Mouse (Mus musculus): ENCODE measurements around the gene Gm48552.
A peak's percentile ranks its signal among the peaks of the same experiment; 100 is the strongest.

The Gm48552 gene

DNA sequence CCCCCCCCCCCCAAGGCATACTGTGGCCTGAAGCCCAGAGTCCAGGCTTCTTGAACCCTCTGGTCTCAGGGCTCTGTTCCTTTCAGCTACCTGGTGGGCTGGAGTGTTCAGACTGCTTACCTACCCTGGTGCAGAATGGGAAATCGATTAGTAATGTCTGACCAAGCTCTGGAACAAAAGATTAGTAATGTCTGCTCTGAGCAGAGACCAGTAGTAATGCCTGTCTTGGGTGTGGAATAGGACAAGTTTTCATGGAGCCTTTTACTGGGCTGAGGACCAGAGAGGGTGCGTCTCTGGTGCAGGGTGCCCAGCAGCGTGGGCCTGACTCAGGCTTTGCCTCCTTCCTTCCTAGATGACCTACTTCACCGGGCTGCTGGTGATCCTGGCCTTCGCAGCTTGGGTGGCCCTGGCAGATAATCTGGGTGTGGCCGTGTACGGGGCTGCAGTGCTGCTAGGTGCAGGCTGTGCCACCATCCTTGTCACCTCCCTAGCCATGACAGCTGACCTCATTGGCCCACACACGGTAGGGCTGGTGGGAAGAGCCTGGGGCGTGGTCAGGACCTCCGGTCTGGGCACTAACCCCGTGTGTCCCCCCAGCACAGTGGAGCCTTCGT is 26.4 kb upstream of the Gm48552 start:
- no peak for DNase-seq (ENCODE audit: inconsistent ontology term)

DNA sequence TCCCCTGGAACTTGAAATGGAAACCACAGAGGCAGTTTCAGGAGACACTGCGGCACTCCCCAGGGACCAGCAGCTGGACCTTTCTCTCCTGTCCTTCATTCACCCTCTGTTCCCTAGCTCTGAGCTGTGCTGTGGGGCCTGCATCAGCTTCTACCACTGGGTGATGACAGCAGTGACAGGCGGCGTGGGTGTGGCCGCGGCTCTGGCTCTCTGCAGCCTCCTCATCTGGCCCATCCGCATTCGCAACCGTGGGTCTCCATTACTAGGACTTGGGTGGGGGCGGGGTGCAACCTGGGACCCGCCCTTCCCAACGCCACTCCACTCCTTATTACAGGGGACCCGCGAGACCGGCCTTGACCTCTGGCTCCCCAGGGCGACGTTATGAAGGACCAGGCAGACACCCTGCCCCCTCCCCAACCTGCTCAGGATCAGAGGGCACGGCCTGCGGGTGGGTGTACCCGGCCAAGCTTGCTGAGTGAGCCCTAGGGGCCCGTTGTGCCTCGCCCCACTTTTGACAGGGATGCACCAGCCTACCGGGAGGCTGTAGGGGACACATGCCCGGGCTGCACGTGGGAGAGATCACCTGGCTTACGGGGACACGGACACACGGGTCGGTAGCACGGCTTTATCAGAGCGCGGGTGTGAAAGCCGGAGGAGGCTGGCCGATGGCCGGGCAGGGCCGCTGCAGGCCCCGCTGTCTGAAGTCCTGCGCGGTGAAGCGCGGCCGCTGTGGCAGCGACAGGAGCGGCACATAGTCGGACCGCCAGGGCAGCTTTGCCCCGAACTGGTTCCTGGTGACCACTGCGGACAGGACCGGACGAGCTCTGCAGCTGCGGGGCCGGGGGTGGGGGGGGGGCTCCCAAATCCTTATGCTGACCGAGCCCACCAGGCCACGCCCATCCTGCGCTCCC is 25.1 kb upstream of the Gm48552 start:
- DNase-seq (ENCODE audit: inconsistent ontology term): no peak

DNA sequence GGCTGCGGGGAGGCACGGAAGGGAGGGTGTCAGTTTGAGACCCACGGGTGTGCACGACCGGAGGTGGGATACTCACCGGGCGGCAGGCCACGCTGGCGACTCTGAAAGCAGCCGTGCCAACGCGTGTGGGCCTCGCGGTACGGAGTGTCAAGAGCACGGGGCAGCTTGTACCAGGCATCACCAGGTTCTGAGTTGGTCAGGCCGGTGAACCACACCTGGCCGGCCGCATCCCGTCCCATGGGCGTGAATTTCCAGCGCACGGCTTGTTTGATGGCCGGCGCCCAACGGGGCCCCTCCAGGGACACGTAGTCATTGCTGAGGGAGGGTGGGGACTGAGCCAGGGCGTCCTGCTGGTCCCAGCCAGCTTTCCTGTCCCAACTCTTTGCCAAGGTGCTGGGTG is 24.1 kb upstream of the Gm48552 start:
- DNase-seq (ENCODE audit: inconsistent ontology term): no peak

DNA sequence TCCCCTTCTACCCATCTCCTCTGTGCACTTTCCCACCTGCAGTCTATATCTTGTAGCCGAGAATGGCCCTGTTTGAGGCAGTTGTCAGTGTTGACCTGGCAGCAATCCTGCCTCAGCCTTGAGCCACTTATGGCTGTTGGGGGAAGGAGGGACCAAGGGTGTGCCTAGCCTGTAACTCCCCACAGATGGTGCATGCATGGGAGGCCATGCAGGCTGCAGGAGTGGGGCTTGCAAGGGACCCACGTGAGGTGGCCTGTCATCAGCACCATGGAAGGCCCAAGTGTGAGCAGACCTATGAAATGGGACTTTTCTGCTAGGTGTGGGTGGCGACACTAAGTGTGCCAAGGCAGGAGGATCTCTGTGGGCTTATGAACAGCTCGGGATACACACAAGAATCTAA is 23.7 kb upstream of the Gm48552 start:
- DNase-seq (ENCODE audit: inconsistent ontology term): no peak

DNA sequence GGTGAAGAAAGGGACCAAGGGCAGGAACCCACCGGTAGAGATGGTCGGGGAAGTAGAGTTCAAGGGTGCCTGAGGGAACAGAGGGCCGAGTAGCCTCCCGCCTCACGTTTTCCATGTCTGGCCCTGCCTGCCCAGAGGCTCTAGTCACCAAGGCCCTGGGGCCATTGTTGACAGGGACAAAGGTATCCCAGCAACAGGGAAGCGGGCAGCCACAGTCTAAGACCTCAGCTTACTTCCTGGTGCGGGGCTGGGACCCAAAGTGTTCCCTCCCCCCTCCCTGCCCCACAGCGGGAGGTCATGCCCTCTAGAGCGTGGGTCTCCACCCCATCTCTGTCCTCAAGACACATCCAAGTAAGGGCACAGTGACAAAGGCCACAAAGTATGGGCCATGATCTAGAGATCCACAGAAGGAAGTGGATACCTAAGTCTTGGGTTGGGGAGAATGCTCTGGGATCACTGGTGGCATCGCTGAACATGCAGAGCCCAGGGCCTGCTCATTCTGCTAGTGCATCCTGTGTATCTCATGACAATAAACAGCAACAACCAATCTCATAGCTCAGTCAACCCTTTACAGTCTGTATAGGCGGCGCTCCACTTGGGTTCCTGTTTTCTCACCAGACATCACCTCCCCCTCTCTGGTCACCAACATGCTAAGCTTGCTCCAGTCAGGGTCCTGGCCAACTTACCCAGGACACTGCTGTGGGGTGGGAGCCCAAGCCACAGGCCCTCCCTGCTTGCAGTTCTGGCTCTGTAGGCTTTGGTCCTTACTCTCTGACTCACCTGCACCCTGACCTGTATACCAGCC is 22.9 kb upstream of the Gm48552 start, which contains the start of gene 4930404N11Rik:
Gene 4930404N11Rik (minus strand): TSS at position 145 of the 805 bp plus-strand sequence.
- no peak for DNase-seq (ENCODE audit: inconsistent ontology term)

DNA sequence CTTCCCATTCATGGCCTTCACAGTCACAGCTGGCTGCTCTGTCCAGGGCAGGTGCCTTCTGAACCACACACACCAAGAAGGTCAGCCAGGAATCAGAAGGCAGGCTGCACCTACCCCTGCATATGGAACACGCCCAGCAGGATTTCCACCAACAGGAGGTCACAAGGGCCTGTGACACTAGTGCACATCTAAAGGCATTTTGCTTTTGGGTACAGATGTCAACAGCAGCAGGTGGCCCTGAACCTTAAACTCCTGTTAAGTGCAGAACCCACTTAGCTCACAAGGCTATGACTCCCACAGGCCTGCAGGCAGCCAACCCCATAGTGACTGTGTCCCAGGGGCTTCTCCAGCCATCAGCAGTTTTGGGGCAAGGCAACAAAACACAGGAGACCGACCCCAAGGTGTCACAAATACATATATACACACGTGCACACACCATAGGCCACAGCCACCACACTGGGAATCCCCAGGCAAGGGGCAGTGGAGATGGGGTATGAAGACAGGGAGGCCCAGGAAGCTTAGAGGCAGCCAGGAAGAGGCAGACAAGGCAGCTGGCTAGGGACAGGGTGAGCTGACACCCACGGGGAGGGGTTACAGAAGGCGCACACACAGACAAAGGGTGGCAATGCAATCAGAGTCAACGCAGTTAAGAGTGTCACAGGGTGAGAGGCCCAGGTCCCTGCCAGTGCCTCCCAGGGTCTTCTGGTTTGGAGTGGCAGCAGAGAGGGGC is 22.2 kb upstream of the Gm48552 start:
- DNase-seq (ENCODE audit: inconsistent ontology term): no peak

DNA sequence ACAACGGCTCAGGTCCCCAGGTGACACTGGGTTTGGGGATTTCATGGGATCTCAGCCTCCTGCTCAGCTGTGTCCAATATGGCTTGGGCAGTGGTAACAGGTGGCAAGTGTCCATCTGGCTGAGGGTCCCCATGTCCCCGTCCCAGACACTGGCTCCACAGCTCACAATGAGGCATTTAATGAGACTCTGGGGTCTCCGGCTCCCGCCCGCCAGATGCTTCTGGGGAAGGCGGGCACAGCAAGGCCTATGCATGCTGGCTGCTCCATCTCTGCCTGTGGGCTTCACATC is 21.7 kb upstream of the Gm48552 start:
- no peak for DNase-seq (ENCODE audit: inconsistent ontology term)

DNA sequence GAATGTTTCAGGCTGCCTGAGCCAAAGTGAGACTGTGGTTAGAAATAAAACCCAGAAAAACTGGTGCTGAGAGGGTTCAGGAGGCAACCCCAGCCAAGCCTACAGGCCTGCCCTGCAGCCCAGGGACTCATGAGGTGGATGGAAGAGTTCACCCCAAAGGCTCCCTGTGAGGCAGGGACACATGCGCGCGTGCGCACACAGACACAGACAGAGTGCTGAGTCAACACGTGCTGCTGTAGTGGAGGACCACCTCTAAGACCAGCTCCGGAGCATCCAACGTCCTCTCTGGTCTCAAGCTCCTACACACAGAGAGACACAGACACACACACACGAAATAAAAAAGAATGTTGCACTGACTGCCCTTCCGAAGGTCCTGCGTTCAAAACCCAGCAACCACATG is 13.5 kb upstream of the Gm48552 start:
- no peak for DNase-seq (ENCODE audit: inconsistent ontology term)

DNA sequence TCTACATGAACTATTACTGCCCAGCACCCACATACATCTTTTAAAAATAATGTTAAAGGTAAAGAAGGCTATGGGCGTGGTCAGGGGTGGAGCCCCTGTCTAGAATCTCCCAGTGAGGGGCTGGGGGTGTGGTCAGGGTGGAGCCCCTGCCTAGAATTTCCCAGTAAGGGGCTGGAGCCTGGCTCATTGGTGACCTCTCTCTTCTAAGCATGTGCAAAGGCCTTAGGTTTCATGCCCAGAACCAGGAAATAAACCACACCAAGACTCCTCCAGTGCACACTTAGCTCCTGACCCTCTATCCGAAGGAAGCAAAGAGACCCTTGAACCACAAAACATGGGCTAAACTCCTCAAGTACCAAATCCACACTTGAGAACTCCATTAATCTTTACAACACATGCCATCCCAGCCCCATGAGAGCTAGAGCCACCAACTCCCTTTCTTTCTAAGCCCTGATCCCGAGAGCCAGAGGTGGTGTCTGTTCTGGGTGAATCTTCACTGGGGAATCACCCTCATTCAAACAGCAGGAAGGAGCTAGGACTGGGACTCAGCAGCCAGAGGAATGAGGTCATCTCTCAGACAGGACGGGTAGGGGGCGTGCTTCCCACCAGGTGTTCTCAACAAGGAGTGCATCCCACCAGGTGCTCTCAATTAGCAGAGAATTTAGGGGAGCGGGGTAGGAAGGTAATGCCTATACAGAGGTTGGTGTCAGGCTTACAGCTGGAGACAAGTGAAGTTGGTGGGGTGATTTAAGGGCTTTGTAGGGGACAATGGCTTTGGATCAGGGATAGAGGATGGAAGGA is 12.0 kb upstream of the Gm48552 start:
- DNase-seq (ENCODE audit: inconsistent ontology term): no peak

DNA sequence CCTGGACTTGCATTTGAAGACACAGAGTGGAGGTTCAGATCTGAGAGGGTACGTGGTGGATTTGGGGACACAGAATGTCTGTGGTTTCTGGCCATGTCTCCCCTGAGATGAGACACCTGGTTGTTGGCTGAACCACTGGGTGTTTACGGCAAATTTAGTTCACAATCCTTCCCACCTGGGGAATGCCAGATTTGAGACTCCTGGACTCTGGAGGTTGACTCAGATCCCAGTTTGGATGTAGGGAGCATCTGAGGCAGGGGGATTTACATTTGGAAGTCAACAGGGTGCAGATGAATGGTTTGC is 11.5 kb upstream of the Gm48552 start:
- DNase-seq (ENCODE audit: inconsistent ontology term): no peak

DNA sequence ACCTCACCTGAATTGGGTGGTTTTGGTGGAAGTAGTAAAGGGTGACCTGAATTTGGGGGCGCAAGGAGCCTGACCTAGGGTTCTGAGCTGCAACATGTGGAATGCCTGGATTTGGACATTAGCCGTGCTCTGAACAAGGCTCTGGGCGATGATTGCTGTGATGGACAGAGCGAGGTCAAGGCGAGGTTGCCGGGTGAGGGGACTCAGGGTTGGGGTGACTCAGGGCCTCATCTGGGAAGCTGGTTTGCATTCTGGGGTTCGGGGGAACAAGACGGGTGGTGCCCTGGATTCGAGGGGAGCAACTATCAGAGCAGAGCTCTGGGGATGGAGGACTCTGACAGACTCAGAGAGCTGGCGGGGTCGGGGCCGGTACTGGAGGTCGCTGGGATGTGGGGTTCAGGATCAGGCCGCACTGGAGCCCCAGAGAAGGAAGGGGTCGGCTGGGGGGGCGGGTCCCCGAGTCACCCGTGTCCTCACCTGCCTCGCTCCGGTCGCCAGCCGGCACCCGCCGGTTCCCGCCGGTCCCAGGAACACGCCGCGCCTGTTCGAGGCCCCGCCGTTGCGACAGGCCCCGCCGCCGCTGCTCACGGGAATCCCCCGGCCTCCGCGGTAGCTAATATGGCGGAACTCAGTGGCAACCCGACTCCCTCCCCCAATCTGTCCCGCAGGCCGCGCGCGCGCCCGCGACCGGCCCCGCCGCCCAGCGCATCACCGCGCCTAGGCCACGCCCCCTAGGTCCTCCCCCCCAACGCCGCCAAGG is 10.8 kb upstream of the Gm48552 start, which contains the start of gene Fzr1:
Gene Fzr1 (minus strand): TSS at position 724 of the 760 bp plus-strand sequence.
- DNase-seq (ENCODE audit: inconsistent ontology term): no peak

DNA sequence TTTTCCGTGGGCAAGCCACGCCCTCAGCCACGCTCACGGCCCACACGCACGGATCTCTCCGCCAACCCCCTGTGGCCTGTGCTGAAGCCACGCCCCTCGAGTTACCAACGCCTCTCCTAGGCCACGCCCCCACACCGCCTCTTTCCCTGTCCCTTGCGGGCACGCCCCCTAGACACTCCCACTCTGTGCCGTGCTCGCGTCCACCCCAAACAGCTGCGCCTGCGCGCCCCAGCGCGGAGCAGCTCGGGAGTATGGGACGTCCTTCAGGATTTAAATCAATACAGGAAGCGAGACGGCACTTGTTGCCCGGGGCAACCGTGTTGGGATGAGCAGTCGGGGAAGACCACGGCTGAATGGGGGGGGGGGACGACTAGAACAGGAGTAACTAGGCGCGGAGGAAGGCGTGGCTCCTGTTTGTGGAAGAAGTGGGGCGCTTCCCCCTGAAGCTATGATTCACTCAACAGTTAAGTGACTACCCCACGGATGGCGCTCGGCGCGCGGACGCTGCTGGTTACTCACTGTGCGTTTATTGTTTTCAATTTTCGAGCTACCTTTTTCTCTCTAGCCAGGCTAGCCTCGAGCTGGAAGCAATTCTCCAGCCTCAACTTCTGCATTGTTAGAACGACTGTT is 10.1 kb upstream of the Gm48552 start:
- peak; percentile 100 for DNase-seq (ENCODE audit: inconsistent ontology term)

DNA sequence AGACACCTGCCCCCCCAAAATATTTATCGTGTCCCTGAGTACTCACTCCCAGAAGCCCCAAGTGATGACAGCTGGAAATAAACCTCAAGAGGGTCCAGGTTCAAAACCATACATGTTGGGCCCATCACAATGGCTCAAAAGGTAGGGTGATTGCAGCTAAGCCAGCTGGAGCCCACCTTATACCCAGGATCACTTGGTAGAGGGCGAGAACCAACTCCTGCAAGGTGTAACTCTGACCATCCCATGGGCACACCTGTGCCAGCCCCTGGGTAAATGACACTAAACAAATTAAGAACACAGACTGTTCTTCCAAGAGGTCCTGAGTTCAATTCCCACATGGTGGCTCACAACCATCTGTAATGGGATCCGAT is 9.6 kb upstream of the Gm48552 start:
- DNase-seq (ENCODE audit: inconsistent ontology term): no peak

DNA sequence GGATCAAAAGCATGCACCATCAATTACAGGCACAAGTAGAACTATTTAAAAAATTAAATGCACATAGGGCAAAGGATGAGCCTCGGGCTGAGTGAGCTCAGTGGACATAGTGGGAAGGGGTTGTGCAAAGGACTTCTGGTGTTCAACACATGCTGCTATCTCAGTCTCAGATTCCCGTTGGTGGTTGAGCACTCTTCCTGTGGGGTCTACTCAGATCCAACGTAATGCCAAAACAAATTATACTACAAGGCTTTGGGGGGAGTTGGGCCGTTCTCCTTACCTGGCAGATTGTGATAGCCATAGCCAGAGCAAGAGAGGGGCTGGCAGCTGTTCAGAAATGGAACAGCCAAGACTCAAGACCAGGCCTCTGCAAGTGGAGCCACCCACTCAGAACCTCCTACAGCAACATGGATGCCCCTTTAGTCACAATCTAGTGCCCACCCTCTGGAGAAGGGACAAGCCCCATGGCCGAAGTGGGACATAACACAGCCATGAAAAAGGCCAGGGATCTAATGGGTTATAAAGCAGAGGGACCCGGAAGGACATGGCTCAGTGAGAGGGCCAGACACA is 8.9 kb upstream of the Gm48552 start:
- no peak for DNase-seq (ENCODE audit: inconsistent ontology term)

DNA sequence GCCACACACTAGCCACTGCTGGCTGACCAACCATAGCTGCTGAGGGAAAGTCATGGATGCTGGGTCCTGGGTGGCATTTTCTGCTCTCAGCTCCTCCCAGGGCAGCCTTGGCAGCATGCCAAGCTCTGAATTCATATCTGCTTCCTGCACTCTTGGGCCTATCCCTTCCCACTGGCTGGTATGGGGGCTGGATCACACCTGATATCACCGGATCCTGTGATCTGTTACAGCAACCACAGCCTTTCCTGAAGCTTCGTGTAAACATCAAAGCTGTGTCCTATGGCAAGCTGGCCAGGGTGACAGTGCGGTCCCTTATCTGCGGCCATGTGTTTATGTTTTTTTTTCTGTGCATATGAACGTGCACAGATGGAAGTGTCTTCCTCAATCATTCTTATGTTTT is 6.8 kb upstream of the Gm48552 start:
- DNase-seq (ENCODE audit: inconsistent ontology term): no peak

DNA sequence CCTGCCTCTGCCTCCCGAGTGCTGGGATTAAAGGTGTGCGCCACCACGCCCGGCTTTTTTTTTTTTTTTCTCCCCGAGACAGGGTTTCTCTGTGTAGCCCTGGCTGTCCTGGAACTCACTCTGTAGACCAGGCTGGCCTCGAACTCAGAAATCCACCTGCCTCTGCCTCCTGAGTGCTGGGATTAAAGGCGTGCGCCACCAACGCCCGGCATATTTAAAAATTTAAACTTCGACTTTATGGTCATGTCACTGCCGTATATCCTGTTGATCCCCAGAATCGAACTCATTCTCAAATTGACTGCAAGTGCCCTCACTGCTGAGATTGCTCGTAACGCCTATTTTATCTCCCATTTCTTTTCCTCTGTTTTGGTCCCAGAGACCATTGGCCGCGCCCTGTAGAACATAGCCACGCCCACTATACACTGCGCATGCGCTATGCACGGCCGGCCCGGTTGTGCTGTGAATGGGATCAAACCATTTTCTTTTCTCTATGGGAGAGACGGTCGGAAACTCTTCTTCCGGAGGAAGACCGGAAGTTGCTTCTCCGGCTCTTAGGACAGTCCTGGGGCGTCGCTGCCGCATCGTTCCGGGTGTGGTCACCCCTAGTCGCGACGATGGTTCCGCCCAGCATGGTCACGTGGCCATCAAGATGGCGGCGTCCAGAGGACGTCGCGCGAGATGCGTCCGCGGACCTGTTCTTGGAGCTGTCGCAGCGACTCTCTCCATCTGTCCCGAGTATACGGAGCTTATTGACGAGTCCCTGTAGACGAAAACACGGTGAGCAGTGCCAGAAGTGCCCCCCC is 4.8 kb upstream of the Gm48552 start, which contains the start of the genes Dohh and Gm48551:
Gene Dohh (plus strand): TSS at position 627 of the 803 bp plus-strand sequence.
Gene Gm48551 (plus strand): TSS at position 665 of the 803 bp plus-strand sequence.
- DNase-seq (ENCODE audit: inconsistent ontology term): peak; percentile 98

DNA sequence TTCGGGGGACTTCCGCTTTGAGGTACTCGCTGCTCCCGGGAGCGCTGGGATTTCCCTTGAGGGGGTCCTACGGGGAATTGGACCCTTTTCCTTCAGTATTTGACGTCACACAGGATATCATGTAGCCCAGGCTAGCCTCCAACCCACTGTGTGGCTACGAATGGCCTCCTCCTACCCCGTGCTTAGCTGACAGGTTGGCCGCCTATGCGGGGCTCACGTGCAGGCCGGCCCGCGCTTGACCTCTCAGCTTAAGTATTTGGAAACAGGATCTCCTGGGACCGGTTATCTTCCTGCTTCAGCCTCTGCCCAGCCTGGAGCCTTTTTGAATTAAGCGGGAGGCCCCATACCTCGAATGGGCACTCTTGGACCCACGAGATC is 4.2 kb upstream of the Gm48552 start:
- DNase-seq (ENCODE audit: inconsistent ontology term): no peak

DNA sequence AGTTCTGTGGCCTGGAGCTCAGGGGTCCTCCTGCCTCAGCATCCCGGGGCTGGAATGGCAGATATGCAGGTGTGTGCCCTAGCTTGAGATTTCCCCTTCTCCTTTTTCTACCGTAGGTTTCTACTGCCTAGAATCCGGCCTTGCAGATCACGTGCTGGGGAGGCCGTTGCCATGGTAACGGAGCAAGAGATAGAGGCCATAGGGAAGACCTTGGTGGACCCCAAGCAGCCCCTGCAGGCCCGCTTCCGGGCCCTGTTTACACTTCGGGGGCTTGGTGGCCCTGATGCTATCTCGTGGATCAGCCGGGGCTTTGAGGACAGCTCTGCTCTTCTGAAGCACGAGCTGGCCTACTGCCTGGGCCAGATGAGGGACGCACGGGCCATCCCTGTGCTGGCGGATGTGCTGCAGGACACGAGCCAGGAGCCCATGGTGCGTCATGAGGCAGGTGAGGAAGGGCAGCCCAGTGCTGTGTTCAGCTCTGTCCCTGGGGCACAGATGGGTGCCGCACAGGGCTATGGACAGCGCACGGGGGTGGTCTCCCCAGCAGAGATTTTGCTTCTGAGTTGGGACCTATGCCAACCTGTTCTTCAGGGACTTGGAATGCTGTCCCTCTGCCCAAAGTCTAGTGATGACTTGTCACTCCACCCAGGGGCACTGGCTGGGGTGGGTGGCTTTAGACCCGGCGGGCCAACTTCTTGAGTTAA is 3.0 kb upstream of the Gm48552 start:
- no peak for DNase-seq (ENCODE audit: inconsistent ontology term)
